Mouse (Mus musculus): ENCODE measurements around the gene Spin2d. TPM values are rescaled to one million over a fixed set of nuclear protein-coding genes. Genes with fewer than 3 reads are reported as not detected.

The Spin2d gene
- polyA plus RNA-seq (2014; fragmentation: Illumina TruSeq; extraction: RNeasy Lipid Tissue Mini Kit (QIAGEN cat#74804); ENCODE audit: low replicate concordance): not detected

GRCm38 (mm10) chrX:73176889-73177288, at the start of gene Spin2d:
Gene Spin2d, minus strand, starts transcription at chrX:73176989.

GRCm38 (mm10) chrX:73213819-73214564, 37.2 kb upstream of the Spin2d start, which contains the start of gene Xlr4b:
Gene Xlr4b, plus strand, starts transcription at chrX:73214333.

GRCm38 (mm10) chrX:73191934-73192333, 15.1 kb upstream of the Spin2d start, which contains the start of gene Xlr3b:
Gene Xlr3b, plus strand, starts transcription at chrX:73192207.

GRCm38 (mm10) chrX:73149350-73149749, 27.4 kb downstream of the Spin2d start, which contains the start of gene DXBay18:
Gene DXBay18, minus strand, starts transcription at chrX:73149450.

GRCm38 (mm10) chrX:73148496-73148895, 28.3 kb downstream of the Spin2d start, which contains the start of gene Xlr5b:
Gene Xlr5b, plus strand, starts transcription at chrX:73148796.

Other genes starting within 250 kb of the Spin2d start
- 1.0 TPM for gene Zfp185, start 189.7 kb downstream of the Spin2d start, polyA plus RNA-seq (2014; fragmentation: Illumina TruSeq; extraction: RNeasy Lipid Tissue Mini Kit (QIAGEN cat#74804); ENCODE audit: low replicate concordance)
- gene Pnma5, start 139.9 kb downstream of the Spin2d start, polyA plus RNA-seq (2014; fragmentation: Illumina TruSeq; extraction: RNeasy Lipid Tissue Mini Kit (QIAGEN cat#74804); ENCODE audit: low replicate concordance): not detected
- not detected for gene Pnma3, start 112.2 kb downstream of the Spin2d start, polyA plus RNA-seq (2014; fragmentation: Illumina TruSeq; extraction: RNeasy Lipid Tissue Mini Kit (QIAGEN cat#74804); ENCODE audit: low replicate concordance)
- gene Xlr4a, start 94.5 kb downstream of the Spin2d start, polyA plus RNA-seq (2014; fragmentation: Illumina TruSeq; extraction: RNeasy Lipid Tissue Mini Kit (QIAGEN cat#74804); ENCODE audit: low replicate concordance): 7.1 TPM
- 8.7 TPM for gene Xlr3a, start 79.9 kb downstream of the Spin2d start, polyA plus RNA-seq (2014; fragmentation: Illumina TruSeq; extraction: RNeasy Lipid Tissue Mini Kit (QIAGEN cat#74804); ENCODE audit: low replicate concordance)
- not detected for gene Gm14685, start 59.9 kb downstream of the Spin2d start, polyA plus RNA-seq (2014; fragmentation: Illumina TruSeq; extraction: RNeasy Lipid Tissue Mini Kit (QIAGEN cat#74804); ENCODE audit: low replicate concordance)
- not detected for gene Xlr5b, start 28.2 kb downstream of the Spin2d start, polyA plus RNA-seq (2014; fragmentation: Illumina TruSeq; extraction: RNeasy Lipid Tissue Mini Kit (QIAGEN cat#74804); ENCODE audit: low replicate concordance)
- not detected for gene DXBay18, start 27.5 kb downstream of the Spin2d start, polyA plus RNA-seq (2014; fragmentation: Illumina TruSeq; extraction: RNeasy Lipid Tissue Mini Kit (QIAGEN cat#74804); ENCODE audit: low replicate concordance)
- gene Xlr3b, start 15.2 kb upstream of the Spin2d start, polyA plus RNA-seq (2014; fragmentation: Illumina TruSeq; extraction: RNeasy Lipid Tissue Mini Kit (QIAGEN cat#74804); ENCODE audit: low replicate concordance): 7.8 TPM
- 25.4 TPM for gene Xlr4b, start 37.3 kb upstream of the Spin2d start, polyA plus RNA-seq (2014; fragmentation: Illumina TruSeq; extraction: RNeasy Lipid Tissue Mini Kit (QIAGEN cat#74804); ENCODE audit: low replicate concordance)
- gene F8a, start 51.3 kb upstream of the Spin2d start, polyA plus RNA-seq (2014; fragmentation: Illumina TruSeq; extraction: RNeasy Lipid Tissue Mini Kit (QIAGEN cat#74804); ENCODE audit: low replicate concordance): 9.3 TPM
- gene Xlr4c, start 66.1 kb upstream of the Spin2d start, polyA plus RNA-seq (2014; fragmentation: Illumina TruSeq; extraction: RNeasy Lipid Tissue Mini Kit (QIAGEN cat#74804); ENCODE audit: low replicate concordance): 6.4 TPM
- gene Xlr3c, start 88.4 kb upstream of the Spin2d start, polyA plus RNA-seq (2014; fragmentation: Illumina TruSeq; extraction: RNeasy Lipid Tissue Mini Kit (QIAGEN cat#74804); ENCODE audit: low replicate concordance): not detected
- not detected for gene Xlr5a, start 116.0 kb upstream of the Spin2d start, polyA plus RNA-seq (2014; fragmentation: Illumina TruSeq; extraction: RNeasy Lipid Tissue Mini Kit (QIAGEN cat#74804); ENCODE audit: low replicate concordance)
- gene Xlr5c, start 116.0 kb upstream of the Spin2d start, polyA plus RNA-seq (2014; fragmentation: Illumina TruSeq; extraction: RNeasy Lipid Tissue Mini Kit (QIAGEN cat#74804); ENCODE audit: low replicate concordance): 0.48 TPM
- not detected for gene Gm45015, start 159.9 kb upstream of the Spin2d start, polyA plus RNA-seq (2014; fragmentation: Illumina TruSeq; extraction: RNeasy Lipid Tissue Mini Kit (QIAGEN cat#74804); ENCODE audit: low replicate concordance)
- gene Zfp275, start 165.6 kb upstream of the Spin2d start, polyA plus RNA-seq (2014; fragmentation: Illumina TruSeq; extraction: RNeasy Lipid Tissue Mini Kit (QIAGEN cat#74804); ENCODE audit: low replicate concordance): 6.1 TPM
- not detected for gene Gm18336, start 221.7 kb upstream of the Spin2d start, polyA plus RNA-seq (2014; fragmentation: Illumina TruSeq; extraction: RNeasy Lipid Tissue Mini Kit (QIAGEN cat#74804); ENCODE audit: low replicate concordance)
- 1.2 TPM for gene Zfp92, start 234.1 kb upstream of the Spin2d start, polyA plus RNA-seq (2014; fragmentation: Illumina TruSeq; extraction: RNeasy Lipid Tissue Mini Kit (QIAGEN cat#74804); ENCODE audit: low replicate concordance)

Measured in small intestine, adult 10 weeks (tissue).